Mouse (Mus musculus) C2C12 (cell line): ENCODE measurements around the gene Ccdc83.

Experiments used
- CEBPB ChIP-seq: IDR thresholded peaks from one replicate; pipeline ENCODE4 v1.6.1; 2011; ENCODE audit warnings: low read depth, mild to moderate bottlenecking, control low read depth, moderate library complexity
- CTCF ChIP-seq: IDR thresholded peaks from one replicate; pipeline ENCODE4 v1.5.1; 2011; ENCODE audit not compliant: control insufficient read depth, insufficient read depth, insufficient read length
- FOSL1 ChIP-seq: IDR thresholded peaks from one replicate; pipeline ENCODE4 v1.8.0; 2011; ENCODE audit warnings: mild to moderate bottlenecking, low read length; ENCODE audit not compliant: poor library complexity, insufficient read depth, severe bottlenecking
- MAX ChIP-seq: IDR thresholded peaks from one replicate; pipeline ENCODE4 v1.6.1; 2011; ENCODE audit warnings: mild to moderate bottlenecking, control low read depth
- MYOD1 ChIP-seq: IDR thresholded peaks from one replicate; pipeline ENCODE4 v1.6.1; 2011; ENCODE audit warnings: low read depth; ENCODE audit not compliant: control insufficient read depth, insufficient read length
- USF1 ChIP-seq: IDR thresholded peaks from one replicate; pipeline ENCODE4 v1.6.1; 2011; ENCODE audit warnings: low read depth, mild to moderate bottlenecking, control low read depth, moderate library complexity

GRCm38 (mm10) chr7:90210947-90211346 lies 54.6 kb downstream of the Ccdc83 start:
- TF ChIP-seq MYOD1 (no peak), CTCF (no peak), CEBPB (no peak), USF1 (no peak), MAX (no peak), FOSL1 (no peak)
